Mouse (Mus musculus) cerebellum, postnatal 10 days (tissue): Measurements from ENCODE around the gene Ssbp1.

Experiments
- DNase-seq, 2 experiments: peaks; one replicate each; pipeline ENCODE4 v3.0.0; 2021; ENCODE audit warnings: mixed read lengths in 2 of 2

Gene Ssbp1

GRCm38 (mm10) chr6:40470916-40471719, at the start of gene Ssbp1:
Ssbp1 (plus strand) TSS chr6:40471352.
- DNase-seq: peak; percentile 94 to 95

DNA sequence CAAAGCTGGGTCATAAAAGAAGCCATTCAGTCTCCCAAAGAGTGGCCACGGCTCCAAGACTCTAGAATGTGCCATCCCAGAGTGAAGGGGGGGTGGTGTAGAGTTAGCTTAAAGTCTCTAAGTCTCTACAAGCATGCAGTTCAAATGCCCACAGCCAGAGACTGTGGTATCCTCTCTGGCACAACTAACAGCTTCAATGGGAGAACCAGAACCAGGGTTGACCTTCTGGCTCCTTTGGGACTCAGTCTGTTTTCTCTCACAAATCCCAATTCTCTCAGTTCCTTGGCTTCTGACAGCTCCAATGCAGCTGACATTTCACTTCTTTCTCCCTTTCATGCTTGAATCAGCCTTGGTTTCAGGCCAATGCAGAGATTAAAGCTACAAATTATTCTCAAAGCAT, 48.1 kb upstream of the Ssbp1 start:
- DNase-seq: no peak

DNA sequence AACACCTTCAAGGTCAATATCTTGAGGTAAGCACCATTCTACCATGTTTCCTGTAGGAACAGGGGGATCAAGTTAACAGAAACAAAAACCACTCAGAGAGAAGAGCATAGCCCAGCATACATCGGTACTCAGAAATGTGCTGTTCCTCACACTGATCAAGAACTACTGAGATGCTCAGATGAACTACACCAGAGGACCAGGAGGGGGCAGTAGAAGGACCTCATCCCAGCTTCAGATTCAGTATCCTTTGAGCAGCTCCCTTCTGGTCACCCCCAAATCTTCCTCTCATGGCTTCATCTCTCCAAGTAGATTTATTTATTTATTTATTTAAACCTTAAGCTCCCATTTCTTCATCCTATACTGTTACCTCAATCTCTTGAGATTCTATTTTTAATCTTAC, 47.4 kb upstream of the Ssbp1 start:
- DNase-seq: peak; percentile 78 to 85

DNA sequence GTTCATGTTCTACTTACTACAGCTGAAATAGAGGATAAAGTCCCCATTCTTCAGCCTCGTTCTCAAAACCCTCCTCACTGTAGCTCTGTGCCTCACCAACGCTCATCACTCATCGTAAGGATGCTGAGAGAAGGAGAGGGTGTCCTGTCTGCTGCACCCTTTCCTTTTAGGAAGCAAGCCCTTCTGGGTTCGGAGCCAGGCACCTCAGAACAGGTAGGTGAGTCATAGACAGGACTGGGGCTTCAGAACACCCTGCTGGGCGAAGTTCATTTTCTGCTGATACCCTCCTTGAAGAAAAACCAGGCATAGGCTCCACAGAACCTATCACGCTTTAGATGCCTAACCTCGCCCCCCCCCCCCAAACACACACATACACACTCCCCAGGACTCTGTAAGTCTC, 43.7 kb upstream of the Ssbp1 start:
- peak in 1 of 2 experiments; percentile 29 for DNase-seq

GRCm38 (mm10) chr6:40428696-40429095, 42.5 kb upstream of the Ssbp1 start:
- peak; percentile 63 to 73 for DNase-seq

DNA sequence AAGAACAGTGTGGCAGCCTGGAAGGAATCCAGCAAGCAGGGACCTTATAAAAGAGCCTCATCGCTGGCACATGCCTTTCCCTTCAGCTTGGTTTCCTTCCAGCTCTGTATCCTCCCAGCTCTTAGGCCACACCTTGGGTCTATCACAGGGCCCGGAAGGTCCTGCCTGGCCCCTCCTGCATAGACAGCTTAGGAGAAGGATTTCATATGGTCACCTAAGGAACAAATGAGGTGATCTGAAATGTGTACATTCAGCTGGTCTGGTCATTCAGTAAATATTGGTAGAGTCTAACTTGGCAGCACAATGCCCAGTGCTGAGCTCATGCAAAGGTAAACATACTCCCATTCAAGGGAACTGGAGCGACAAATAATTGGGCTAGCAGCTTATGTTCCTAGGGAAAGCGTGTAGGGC, 41.6 kb upstream of the Ssbp1 start:
- DNase-seq: peak; percentile 87 to 91

- DNase-seq: peak in 1 of 2 experiments; percentile 3
Observed at GRCm38 (mm10) chr6:40430251-40430650, 40.9 kb upstream of the Ssbp1 start.

- DNase-seq: peak; percentile 58 to 65
Observed at GRCm38 (mm10) chr6:40430878-40431277, 40.3 kb upstream of the Ssbp1 start.

DNA sequence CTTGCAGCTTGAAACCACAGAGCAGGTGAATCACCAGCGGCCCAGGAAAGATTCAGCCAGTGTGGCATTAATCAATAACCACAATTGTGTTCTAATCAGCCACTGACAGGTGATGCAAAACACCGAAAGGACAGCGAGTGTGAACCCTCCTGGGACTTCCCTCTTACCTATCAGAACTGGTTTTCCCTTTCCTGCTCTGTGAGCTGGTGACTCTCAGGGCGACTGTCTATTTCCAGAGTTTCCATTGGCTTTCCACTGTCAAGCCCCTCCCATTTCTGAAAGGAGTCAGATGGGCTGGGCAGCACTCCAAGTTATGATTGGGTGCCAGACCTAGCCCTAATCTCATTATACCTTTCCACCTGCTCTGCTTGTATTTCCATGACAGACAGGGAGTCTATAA, 39.8 kb upstream of the Ssbp1 start:
- peak; percentile 95 to 96 for DNase-seq

- peak; percentile 22 to 45 for DNase-seq
Observed at GRCm38 (mm10) chr6:40431812-40432211, 39.3 kb upstream of the Ssbp1 start.

- peak; percentile 92 to 93 for DNase-seq
Observed at GRCm38 (mm10) chr6:40432346-40433275, 38.5 kb upstream of the Ssbp1 start.

DNA sequence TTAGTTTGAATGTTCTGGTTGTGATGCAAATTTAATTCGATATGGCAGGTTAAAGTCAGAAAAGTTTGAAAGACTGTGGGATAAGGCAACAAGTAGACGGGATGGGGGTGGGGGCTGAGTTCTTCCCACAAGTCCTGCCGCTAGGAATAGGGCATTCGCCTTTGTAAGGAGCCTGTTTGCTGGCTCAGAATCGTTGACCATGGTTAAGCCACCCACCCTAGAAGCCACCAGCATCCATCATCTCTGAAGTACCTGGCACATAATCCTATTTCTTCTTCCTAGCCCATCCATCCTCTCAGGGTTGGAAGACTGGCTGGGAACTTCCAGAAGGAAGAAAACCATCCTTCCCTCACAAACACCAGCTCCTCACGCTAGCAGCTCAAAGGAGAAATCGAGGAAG, 36.5 kb upstream of the Ssbp1 start:
- DNase-seq: peak in 1 of 2 experiments; percentile 45

GRCm38 (mm10) chr6:40435151-40436046, 35.8 kb upstream of the Ssbp1 start:
- peak; percentile 83 to 85 for DNase-seq

DNA sequence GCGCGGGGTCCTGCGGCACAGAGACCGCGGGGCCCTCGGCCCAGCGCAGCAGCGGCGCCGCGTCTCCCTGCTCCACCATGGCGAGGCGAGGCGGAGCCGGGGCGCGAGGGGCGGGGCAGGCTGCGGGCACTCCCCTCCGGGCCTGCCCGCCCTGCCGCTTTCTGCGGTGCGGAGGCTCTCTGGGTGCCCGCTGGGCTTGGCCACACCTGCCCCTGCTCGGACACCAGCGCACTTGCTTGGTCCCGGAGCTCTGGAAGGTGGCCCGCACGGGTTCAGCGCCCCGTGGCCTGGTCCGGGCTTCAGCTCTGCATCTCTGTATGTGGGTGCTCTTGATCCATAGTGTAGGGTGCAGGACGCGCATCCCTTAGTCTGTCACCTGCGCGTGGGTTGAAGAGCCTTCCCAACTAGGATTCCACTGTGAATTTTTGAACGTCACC, 35.1 kb upstream of the Ssbp1 start, which contains the start of gene E330009J07Rik:
Gene E330009J07Rik (minus strand): TSS at position 89 of the 437 bp plus-strand sequence.
- DNase-seq: peak; percentile 90 to 94

GRCm38 (mm10) chr6:40438936-40439335, 32.2 kb upstream of the Ssbp1 start, which contains the start of gene Wee2:
Wee2 (plus strand) TSS chr6:40439088.
- no peak for DNase-seq

DNA sequence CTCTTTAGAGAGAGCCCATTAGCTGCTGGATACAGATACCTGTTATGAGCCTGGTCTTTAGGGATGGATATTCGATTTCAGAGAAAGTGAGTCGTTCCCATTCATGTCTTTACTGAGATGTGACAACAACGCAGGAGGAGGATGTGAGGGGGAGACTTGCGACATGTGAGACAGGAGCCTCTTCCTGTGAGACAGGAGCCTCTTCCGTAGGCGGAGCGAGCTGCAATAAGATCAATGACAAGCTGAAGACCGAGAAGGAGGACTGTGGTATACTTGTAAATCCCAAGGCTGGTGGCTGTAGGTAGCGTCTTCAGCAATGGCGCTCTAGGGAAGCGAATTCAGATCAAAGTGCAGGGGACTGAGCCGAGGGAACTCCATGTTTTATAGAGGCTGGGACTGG, 31.4 kb upstream of the Ssbp1 start:
- DNase-seq: no peak

DNA sequence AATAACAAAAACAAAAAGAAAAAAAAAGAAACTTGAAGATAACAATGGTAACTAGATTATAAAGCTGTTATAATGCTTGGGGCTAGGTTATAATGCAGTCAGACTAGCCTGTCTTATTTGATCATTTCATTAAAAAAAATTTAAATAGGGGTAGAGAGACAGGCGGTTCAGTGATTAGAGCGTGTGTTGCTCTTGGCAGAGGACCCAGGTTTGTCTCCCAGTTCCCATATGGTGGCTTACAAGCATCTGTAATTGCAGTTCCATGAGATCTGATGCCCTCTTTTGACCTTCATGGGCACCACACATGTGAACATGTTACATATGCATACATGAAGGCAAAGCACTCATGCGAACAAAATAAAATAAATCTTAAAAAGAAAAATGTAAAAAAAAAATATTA, 29.9 kb upstream of the Ssbp1 start:
- peak in 1 of 2 experiments; percentile 42 for DNase-seq

DNA sequence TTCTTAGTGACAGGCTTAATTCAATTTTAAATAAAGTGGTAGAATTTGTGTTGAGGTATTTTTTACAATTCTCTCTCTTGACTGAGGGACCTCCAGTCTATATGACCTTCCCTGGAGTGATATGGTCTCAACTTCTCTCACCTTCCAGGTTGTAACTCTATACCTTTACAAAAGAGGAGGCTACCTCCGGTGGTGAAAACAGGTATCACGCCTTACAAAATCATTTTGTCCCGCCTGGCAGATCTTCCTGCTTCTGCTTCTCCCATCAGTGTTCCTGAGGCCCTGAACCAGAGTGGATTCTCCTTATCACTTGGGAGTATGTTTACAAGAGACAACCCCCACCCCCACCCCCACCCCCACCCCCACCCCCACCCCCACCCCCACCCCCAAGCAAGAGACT, 29.4 kb upstream of the Ssbp1 start:
- DNase-seq: peak; percentile 48 to 63

DNA sequence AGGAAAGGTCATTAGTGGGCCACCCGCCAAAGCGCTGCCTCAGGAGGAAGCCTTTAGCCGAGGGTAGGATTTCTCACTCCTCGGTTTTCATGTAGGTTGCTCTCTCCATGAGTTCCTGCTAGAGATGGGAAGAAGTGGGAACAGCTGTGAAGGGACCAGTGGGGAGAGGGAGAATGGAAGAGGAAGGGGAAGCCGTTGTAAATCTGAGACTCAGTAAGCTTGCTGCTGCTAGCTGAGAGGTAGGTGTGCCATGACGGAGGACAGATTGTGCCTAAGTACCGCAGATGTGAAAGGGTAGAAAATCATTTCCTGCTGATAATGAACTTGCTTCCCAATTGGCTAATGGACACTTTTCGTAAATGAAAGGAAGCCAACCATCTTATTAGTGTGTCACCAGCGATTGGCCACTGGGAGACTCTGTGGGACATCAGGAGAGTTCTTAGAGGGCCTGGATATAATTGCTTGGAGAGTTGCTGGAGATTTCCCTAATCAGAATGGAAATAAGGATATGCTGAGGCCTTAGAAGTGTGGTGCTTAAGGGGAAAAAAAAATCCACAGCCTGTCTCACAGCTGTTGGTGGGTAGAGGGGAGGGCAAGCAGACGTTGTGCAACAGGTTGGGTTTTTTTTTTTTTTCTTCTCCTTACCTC, 27.7 kb upstream of the Ssbp1 start:
- DNase-seq: no peak

DNA sequence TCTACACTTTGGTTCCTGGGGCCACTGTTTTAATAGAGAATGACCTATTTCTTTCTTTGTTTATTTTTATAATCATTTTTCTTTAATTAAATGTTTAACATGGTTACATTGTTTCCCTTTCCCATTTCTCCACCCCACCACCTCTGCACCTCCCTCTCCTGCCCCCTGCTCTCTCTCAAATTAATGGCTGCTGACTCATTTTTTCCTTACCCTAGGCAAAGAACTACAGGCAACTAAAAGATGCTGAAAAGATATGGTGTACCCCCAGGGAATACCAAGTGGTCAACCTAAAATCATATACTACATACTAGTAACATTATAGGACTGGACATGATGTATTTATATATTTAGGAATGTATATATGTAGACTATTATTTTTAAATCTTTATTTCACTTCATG, 22.5 kb upstream of the Ssbp1 start:
- DNase-seq: no peak

DNA sequence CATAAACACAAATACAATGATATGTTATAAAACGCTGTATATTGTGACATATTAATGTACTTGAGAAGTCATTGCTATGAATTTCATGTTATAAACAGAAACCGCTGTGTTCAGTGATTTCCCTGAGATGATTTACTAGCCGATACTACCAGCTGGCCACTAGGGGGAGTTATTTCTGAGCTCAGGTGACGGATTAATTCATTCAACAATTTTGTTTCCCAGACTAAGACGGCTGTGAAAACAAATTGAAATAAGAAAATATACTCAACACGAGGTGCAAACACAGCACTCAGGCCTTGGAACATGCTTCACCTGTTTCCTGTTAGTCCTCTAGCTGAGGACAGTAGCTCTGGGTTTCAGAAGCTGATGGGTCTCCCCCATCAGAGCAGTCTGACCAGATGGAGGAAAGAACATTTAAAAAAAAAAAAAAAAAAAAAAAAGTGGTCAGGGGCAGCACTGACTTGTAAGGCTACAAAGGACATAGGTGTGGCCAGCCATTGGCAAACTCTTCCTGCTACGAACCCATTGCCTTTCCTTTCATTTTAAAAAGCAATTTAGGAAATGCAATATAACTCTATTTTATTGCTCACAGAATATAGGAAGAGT, 16.6 kb upstream of the Ssbp1 start:
- peak; percentile 34 to 66 for DNase-seq
